Mouse (Mus musculus): Measurements from ENCODE around the gene Hip1r.
A peak's percentile ranks its signal among the peaks of the same experiment; 100 is the strongest.

Gene Hip1r

DNA sequence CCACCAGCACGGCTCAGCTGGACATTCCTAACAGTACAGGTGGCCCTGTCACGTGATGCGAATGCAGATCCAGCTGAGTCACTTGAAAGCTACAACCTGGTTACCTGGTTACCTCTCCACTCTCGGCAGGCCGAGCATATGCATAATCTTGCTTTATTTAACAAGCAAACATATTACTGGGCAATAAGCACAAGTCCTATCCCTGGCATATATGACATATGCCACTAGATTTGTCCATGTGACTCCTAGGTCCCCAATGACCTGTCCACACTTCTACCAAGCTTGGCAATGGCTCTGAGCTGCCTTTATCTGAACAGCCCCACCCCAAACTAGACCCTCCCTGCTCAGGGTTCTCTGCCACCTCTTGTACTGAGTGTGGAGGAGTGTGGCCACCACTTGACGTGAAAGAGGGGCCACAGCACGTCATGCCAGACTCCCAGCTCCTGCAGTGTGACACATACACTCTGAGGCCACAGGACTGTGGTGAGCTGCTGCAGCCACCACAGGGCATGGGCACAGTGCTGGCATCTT is 42.9 kb downstream of the Hip1r start:
- no peak for DNase-seq (ENCODE audit: low spot score in 2 of 2)

DNA sequence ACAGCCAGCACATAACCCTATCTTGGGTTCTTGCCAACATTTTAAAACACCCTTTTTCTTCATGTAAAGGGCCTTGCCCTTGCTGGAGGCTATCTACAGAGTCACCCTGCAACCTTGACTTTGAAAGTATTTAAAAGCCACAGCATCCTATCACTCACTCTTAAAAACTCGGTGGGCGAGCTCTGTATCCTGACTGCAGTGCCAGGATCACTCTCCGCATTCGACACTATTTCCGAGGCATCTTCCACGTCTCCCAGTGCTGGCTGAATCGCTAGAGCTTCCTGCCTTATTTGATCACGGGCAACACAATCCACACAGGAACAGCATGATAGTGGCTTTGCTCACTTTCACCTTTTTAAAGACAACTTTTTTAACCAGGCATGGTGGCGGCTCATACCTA is 44.5 kb downstream of the Hip1r start:
- no peak for DNase-seq (ENCODE audit: low spot score in 2 of 2)

DNA sequence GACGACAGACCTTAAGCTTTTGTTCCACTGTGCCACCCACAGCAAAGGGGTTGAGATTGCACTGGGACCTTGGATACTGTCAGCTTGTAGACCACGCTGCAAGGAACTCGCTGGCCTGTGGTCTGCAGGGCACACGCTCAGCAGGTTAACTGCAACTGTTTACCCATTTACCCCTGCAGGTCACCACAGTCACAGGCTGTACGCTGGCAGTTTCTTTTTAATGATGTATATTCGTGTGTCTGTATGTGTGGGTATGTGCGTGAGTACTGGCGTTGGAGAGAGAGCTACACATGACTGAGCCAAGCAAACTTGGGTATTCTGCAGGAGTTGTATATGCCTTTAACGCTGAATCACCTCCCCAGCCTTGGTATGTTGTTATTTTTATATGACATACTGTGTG is 45.2 kb downstream of the Hip1r start:
- DNase-seq (ENCODE audit: low spot score in 2 of 2) = no peak

DNA sequence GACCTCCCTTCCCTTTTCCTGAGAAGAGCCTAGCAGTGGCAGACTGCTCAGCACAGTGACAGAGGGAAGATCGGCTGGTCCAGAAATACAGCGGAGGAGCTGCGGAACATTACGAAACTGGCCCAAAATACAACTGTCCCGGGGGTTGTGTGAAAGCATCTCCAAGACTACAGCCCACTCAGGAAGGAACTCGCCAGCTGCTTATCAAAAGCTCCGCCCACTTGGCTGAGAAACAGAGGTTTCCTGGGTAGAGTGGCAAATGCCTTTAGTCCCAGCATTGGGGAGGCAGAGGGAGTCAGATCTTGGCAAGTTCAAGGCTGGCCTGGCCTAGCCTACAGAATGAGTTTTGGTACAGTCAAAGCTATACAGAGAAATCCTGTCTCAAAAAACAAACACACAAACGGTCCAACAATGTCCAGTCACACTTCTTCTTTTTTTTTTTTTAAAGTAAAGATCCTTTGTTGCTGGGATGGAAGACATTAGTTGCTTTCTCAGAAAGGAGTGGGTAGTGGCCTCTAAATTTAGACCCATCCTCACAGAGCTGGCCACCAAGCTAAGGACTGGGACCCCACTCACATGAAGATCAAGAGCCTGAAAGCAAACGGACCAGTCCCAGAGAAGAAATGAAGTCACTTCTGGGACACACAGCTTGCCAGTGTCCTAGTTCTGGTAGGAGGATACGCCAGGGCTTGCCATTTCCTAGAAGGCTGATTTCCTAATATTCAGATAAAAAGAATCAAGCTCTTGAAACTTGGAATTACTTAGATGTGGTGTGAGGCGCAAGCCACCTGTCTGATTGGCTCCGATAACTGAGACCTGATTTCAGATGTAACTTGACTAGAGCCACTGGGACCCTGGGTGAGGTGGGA is 46.2 kb downstream of the Hip1r start:
- DNase-seq (ENCODE audit: low spot score in 2 of 2) = peak; percentile 84 to 93

DNA sequence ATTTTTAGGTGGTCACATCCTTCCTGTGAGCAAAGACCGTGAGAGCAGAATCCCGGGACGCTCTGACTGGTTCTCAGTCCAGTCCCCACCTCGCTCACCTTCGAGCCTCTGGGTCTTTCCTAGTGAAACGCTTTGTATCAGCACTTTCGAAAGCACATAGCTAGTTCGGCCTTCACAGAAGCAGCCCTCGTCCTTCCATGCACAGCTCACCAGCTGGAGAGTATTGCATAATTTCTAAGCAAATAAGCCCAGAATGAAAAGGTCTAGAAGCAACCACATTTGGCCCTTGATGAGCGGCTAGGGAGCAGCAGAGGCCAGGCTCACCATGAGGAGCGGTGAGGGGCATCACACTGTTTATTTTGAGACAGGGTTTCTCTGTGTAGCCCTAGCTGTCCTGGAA is 47.7 kb downstream of the Hip1r start:
- no peak for DNase-seq (ENCODE audit: low spot score in 2 of 2)

DNA sequence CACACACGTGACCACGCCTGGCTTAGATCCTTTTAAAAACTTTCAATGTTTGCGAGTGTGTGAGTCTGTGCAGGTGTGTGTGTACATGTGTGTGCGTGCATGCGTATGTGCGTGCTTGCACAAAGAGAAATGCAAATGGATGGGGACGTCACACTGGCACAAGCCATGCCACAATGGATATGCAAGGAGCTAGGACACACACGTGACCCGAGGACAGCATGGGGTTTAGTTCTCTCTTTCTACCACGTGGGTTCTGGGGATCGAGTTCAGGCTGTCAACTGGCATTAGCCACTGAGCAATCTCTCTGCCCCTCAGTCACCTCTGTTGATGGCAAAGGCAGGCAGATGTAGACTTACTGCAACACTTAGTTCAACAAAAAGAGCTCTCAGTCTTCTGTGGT is 48.3 kb downstream of the Hip1r start:
- no peak for DNase-seq (ENCODE audit: low spot score in 2 of 2)

DNA sequence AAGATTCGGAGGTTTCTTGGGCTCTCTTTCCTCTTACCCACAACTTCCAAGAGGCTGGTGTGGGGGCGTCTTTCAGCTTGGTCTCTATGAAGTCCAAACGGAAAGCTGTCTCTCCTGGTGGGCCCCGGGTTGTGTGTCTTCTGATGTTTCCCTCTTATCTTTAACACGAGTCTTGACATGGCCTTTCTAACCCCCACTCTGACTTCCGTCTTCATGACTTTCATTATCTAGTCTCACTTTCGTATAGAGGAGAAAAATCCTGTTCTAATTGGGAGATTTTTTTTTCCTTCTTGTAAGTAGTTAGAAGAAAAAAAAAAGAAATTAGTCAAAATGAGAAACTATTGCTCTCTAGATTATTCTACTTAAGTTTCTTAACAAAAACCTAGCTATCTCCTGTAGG is 48.9 kb downstream of the Hip1r start:
- DNase-seq (ENCODE audit: low spot score in 2 of 2) = no peak

DNA sequence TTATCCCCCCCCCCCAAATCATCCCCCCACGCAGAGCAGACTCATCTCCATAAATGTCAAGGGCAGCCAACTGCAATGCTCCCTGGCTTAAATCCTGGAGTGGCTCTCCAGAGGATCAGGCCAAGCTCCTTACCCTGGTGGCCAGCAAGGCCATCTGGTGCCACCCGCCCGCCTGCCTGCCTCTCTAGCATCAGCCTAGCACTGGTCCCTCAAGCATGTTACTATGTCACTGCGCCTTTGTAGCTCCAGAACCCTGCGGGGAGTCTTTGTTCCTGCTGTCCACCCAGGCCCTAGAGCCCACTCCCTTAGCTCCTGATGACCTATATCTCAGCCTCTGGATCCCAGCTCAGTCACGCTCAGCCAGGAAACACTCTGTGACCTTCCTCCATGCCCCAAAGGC is 51.2 kb downstream of the Hip1r start:
- DNase-seq (ENCODE audit: low spot score in 2 of 2) = no peak

DNA sequence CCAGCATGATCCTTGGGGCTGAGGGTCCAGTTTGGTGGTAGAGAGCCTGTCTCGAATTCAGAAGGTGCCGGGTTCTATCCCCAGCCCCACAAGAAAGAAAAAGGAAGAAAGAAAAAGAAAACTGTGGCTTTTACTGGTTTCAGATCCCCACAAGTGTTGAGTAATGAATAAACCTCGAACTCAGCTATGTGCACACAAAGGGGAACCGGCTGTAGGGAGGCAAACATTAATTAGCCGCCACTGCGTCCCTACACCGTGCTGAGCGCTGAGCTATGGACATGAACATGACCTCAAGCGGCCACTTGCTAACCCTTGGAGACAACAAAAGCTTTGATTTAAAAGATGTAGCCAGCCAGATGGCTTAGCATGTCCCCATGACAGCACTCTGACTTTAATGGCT is 51.7 kb downstream of the Hip1r start:
- DNase-seq (ENCODE audit: low spot score in 2 of 2) = no peak

DNA sequence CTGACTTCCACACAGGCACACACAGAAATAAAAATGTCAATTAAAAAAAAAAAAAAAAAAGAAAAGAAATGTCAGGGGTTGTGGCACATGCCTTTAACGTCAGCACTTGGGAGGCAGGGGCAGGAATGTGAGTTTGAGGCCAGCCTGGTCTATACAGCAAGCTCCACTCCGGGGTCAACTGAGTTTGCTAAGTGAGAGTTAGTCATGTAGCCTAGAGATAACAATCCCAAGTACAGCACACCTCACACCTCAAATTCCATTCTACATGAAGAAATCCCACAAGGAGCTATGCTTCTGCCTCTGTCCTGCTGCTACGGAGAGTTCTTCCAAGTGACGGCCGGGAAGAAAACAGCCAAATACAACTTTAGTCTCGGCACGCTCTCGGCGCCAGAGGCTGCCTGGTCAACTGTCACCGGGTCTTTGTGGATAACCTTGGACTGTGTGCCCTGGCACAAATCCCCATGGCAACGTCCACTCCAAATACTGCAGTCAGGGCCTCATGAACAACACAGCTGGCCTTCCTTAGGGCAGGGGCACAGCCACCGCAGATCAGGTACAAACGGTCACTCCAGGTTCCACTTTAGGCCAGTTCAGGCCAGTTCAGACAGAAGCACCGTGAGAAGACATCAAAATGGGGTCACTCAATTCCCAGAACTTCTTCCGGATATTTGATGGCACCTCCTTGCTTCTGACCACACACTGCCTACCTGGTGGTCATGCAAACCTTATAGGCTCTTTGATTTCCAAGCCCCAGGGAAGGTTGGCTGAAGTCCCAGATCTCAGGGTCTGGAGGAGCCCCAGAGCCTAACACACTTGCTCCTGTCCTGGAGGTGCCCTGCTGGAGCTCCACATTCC is 52.4 kb downstream of the Hip1r start:
- no peak for DNase-seq (ENCODE audit: low spot score in 2 of 2)

DNA sequence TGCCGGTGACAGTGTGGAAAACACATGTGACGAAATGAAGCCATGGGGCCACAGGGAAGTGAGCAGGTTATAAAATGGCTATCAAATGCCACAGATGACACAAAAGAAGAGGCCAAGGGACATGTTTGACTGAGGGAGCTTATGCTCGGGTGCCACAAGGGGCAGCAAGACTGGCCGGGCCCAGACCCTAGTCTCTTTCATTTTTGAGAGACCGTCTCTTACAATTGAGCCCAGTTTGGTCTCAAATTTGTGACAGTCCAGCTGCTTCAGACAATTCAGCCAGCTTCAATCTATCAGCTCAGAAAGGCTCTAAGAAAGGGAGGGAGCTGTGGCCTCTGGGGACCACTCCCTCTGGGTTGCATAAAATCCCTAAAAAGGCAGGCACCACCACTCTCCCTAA is 53.1 kb downstream of the Hip1r start:
- no peak for DNase-seq (ENCODE audit: low spot score in 2 of 2)

DNA sequence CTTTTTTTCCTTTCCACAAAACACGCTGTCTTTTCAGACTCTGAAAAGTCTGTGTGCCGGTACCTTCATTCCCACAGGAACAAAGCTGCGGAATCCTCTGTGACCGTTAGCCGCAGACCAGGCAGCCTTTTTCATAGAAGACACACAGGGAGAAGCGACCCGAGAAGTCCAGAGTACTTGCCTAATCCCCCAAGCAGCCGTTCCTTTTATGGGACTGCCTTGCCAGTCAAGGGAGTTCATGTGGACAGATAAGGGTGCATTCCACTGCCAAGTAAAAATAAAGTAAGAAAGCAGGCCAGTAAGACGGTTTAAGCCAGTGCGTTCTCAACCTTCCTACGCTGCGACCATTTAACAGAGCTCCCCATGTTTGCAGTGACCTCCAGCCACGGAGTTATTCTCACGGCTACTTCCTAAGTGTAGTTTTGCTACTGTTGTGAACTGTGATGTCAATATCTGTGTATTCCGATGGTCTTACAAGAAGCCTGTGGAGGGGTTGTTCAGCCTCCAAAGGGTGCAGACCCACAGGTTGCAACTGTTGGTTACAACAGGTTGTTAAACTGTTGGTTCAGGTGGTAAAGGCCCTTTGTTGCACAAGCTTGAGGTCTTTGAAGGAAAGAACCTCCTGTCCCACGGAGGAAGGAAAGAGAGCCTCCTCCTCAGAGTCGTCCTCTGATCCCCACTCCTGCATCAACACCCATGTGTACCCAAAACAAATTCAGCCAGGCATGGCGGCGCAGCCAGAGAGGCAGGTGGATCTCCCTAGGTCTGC is 54.5 kb downstream of the Hip1r start:
- no peak for DNase-seq (ENCODE audit: low spot score in 2 of 2)

DNA sequence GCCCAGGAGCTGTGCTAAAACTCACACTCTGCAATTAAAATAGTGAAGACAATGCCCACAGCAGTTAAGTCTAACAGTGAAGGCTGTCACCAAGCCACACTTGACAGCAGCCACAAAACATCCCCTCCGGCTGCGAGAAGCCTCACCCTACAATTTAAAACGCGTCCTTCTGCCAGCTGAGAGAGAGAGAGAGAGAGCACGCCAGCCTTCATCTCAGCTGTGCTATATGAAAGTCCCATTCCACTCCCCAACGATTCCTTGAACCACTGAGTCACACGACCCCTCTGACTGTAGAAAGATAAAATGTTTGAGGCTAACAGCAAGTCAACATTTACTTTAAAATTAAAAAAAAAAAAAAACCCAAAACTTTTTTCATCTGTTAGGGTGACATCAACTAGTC is 55.3 kb downstream of the Hip1r start:
- no peak for DNase-seq (ENCODE audit: low spot score in 2 of 2)

DNA sequence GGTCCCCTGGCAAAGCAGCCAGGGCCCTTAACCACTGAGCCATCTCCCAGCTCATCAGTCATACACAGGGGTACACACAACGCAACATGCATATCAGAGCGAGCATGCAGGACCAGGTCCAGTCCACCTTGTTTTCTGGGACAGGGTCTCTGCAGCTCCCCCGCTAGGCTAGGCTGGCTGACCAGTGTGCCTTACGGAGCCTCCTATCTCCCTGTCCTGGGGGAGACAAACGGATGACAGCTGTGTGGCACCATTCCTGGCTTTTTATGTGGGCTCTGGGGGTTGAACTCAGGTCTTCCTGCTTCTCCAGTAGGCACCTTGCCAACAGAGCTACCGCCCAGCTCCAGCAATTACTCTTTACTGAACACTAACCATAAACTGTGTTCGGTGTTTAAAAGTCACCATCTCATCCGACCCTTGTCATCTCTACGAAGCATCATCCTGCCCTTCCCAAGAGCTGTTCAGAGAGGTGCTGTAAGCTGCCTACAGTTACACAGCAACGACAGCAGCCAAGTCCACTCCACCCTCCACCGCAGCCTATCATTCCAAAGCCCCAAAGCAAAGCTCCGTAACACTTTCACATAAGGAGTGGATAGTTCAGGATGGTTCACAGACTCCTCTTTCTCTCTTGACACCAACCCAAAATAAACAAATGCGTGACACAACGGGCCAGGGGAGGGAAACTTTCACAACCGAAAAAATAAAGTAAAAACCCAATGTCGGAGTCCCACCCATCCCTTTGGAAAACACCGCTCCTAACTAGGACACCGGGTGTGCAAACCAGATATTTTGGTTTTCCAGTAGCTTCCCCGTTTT is 56.0 kb downstream of the Hip1r start:
- no peak for DNase-seq (ENCODE audit: low spot score in 2 of 2)

DNA sequence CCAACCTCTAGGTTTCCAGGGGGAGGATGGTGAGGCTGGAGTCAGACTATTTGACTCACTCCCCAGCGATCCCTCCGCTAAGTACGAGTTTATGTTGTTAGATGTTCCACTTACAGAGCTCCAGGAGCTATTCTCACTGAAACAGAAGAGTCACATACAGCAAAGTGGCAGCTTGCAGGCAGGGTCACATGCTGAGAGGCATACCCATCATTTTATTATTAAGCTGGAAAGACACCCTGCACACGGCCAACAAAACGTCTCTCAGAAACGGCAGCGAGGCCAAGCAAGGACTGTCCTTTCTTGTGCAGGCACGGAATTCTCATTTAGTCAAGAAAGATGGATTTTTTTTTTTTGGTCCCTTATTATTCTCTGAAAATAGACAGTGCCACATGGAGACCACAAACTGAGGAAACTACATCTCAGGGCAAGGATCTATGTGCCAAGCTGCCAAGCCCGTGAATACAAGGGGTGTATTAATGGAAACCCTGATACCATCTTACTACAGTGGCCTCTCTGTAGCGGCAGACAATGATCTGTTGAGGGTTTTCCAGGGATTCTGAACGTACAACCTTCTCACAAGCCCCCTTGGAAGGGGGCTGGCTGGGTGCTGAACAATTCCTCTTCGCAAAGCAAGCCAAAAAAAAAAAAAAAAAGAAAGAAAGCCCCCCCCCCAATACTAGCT is 57.1 kb downstream of the Hip1r start:
- no peak for DNase-seq (ENCODE audit: low spot score in 2 of 2)

DNA sequence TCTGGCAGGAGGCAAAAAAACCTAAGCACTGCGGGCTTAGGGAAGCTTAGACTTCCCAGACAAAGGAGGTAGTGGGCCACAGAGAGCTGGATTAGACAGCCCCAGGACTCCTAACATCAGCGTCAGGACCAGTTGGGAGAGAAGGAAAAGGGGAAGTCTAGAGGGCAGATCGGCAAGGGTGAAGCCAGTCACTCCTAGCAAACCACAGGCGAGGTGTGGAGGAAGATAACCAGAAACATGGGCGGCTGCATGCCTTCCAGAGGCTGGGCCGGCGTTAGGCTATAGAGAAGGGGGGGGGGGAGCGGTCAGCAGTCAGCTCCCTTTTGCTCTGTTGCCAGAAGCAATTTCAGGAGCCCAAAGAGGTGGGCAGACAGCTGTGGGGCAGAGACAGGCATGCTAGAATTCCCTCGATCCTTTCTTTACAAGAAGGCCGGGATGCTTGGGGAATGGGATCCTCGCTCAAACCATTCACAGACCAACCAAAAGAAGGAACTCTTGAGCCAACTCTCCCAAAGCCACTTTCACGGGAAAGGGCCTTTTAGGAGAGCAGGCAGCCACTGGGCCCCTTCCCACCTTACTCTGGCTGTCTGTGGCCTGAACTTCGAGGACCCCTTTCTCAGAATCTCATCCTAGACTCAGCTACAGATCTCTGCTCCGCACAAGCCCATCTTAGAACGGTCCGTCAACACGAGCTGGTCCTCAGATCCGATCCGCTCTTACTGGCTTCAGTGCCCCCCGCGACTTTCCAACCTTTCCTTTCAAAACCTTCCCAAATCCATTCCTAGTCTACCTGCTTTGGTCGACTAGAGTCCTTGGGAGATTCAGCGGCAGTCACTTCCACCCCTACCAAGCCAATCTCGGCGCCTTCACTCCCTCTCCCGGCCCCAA is 57.9 kb downstream of the Hip1r start:
- no peak for DNase-seq (ENCODE audit: low spot score in 2 of 2)

DNA sequence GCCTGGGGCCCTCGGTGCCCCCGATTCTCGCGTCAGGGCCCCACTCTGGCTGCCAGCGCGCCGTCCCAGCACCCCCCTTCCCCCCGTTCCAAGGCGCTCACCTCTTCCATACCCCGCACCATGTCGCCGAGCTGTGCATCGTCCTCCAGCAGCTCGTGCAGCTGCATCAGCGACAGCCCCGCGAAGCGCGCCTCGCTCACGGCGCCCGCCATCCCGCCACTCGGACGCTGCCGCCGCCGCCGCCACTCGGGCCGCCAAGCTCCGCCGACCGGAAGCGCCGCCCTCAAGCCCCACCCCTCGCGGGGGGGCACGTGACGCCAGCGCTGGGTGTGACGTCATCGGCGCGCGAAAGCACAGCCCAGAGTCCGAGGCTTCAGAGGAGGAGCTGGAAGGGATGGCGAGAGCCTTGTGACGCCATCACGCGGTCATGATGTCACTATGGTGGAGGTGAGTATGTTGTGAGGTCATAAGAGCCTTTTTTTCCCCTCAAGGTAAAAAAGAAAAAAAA is 58.6 kb downstream of the Hip1r start, which contains the start of gene Vps37b:
Gene Vps37b (minus strand): TSS at position 270 of the 508 bp plus-strand sequence.
- peak; percentile 84 to 86 for DNase-seq (ENCODE audit: low spot score in 2 of 2)

DNA sequence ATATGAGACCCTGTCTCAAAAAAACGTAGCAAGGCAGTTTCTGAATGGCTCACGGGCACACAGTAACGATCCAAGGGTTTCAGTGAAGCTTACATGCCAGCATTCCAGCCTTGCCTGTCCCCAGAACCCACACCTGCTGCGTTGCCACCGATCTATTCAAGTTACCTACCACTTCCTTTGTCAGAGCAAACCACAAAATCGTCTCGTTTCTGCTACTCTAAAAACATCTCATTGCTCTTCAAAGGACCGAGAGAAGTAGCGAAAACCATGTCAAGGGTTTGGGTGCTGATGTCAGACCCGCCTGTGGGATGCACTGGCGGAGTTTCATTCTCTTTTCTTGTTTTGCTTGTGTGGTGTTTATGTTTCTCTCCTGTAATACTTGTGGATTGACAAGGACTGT is 61.0 kb downstream of the Hip1r start:
- no peak for DNase-seq (ENCODE audit: low spot score in 2 of 2)

DNA sequence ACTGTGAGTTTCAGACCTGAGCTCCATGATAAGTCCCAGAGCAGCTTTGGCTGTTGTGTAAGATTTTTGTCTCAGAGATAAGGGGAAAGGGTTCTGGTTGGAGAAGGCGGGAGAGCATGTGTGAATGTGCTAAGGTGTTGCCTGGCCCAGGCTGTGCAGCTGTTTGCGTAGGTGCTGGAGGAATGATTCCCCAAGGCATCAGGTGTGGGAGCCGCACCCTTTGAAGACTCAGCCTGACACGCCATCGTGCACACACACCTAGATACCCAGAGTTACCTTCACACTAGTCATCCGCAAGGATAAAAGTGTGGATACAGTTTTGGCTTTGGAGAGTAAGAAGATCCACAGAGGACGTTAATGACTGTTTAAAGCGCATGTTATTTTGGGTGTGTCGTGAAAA is 62.0 kb downstream of the Hip1r start:
- no peak for DNase-seq (ENCODE audit: low spot score in 2 of 2)

Data from right cerebral cortex, postnatal 36 days (tissue).